Mouse (Mus musculus) forebrain, embryonic 14.5 days (tissue): Measurements from ENCODE around the gene Trim7. TPM values are rescaled to one million over a fixed set of nuclear protein-coding genes. Genes with fewer than 3 reads are reported as not detected.

Experiments
- ATAC-seq: fragments of 200-750 bp; cut with Nextera tagmentation; 2 replicates; pipeline ENCODE4 v1.8.0; 2017; ENCODE audit warnings: mild to moderate bottlenecking, moderate library complexity
- DNase-seq: peaks from one replicate; pipeline ENCODE4 v3.0.0-alpha.2; 2015; ENCODE audit warnings: low spot score
- H3K27ac ChIP-seq: fragments of 300-500 bp; sonication (generic); 2 replicates; pipeline ENCODE4 v1.5.1; 2014; ENCODE audit warnings: low read depth, mild to moderate bottlenecking, control low read depth, low read length, moderate library complexity
- H3K27me3 ChIP-seq: fragments of 300-500 bp; sonication (generic); replicated peaks from 2 replicates; pipeline ENCODE4 v1.6.1; 2014; ENCODE audit warnings: low read length, control low read depth, mixed read lengths; ENCODE audit not compliant: control insufficient read depth, insufficient read depth
- H3K36me3 ChIP-seq: fragments of 300-500 bp; sonication (generic); 2 replicates; pipeline ENCODE4 v1.6.1; 2014; ENCODE audit warnings: low read length, control low read depth; ENCODE audit not compliant: control insufficient read depth, insufficient read depth
- H3K4me1 ChIP-seq: fragments of 300-500 bp; sonication (generic); 2 replicates; pipeline ENCODE4 v1.6.1; 2014; ENCODE audit warnings: antibody characterized with exemption, low read length, control low read depth; ENCODE audit not compliant: control insufficient read depth, insufficient read depth
- H3K4me2 ChIP-seq: fragments of 300-500 bp; sonication (generic); 2 replicates; pipeline ENCODE4 v1.6.1; 2014; ENCODE audit warnings: mild to moderate bottlenecking, control low read depth, low read length
- H3K4me3 ChIP-seq: fragments of 300-500 bp; sonication (generic); 2 replicates; pipeline ENCODE4 v1.5.1; 2014; ENCODE audit warnings: low read depth, low read length, control low read depth
- H3K9ac ChIP-seq: fragments of 300-500 bp; sonication (generic); 2 replicates; pipeline ENCODE4 v1.6.1; 2014; ENCODE audit warnings: mild to moderate bottlenecking, low read length, control low read depth, moderate library complexity
- H3K9me3 ChIP-seq: fragments of 300-500 bp; sonication (generic); replicated peaks from 2 replicates; pipeline ENCODE4 v1.6.1; 2016; ENCODE audit warnings: low read length, control low read depth, mixed read lengths; ENCODE audit not compliant: control insufficient read depth
- WGBS: fragments of 180-500 bp; shearing (Covaris S2); extraction: QIAGEN DNeasy Blood & Tissue Kit; methylation state at CpG from one replicate; pipeline ENCODE4 v1.1.7; 2014; 5-methylcytosine and 5-hydroxymethylcytosine counted together
- polyA plus RNA-seq: library from polyadenylated mRNA; unstranded; fragments of >200 nt; fragmentation: Nextera tagmentation; extraction: Ambion mirVana; gene quantifications from 2 replicates; pipeline ENCODE4 v1.2.1, GENCODE M21; 2014

Gene Trim7
- polyA plus RNA-seq, 1 experiment from 2014 or later = 0.61 TPM

DNA sequence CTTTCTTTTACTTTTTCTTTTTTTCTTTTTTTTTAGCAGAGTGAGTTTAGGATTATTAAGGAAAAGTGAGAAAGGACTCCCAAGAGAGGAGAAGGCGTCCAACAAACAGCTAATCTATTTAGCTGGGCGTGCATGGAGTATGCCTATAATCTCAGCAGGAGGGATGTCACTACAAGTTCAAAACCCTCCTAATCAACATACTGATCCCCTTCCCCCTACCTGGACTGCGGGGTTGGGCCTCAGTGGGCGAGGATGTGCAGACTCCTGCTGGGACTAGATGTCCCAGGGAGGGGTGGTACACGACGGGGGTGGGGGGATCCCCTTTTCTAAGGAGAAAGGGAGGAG, 784 bp downstream of the Trim7 start:
- H3K27ac ChIP-seq = no peak overlapping the region
- H3K4me1 ChIP-seq = no peaks in the 10 kb centered on the region
- H3K9ac ChIP-seq = peak overlapping the region; percentile 35
- no peaks in the 10 kb centered on the region for H3K9me3 ChIP-seq
- no peaks in the 10 kb centered on the region for H3K36me3 ChIP-seq
- H3K27me3 ChIP-seq = no peaks in the 10 kb centered on the region; the same call in none of the 2 replicates
- WGBS = 4% methylated on average over 6 of the region's 6 CpGs
- peak overlapping the region; percentile 36 for H3K4me3 ChIP-seq
- peak; percentile 33; the same call in 1 of the 2 replicates for ATAC-seq
- DNase-seq = peak; percentile 34
- peak overlapping the region; percentile 50 for H3K4me2 ChIP-seq

DNA sequence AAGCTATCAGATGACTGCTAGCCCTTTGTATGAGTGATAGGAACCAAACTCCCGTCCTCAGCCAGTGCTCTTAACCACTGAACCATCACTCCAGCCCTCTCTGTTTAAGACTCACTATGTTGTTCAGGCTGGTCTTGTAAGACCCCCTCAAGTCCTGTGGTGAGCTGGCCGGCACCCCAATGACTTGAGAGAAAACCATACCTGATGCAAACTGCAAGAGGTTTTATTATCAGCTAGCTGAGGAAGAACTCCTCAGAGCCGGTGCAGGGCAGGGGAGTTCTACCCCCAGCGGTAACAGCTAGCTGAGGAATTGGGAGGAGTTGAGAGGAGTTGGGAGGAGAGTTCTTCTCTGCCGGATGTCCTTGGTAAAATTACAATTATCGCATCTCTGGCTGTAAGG, 2.0 kb downstream of the Trim7 start:
- WGBS = 71% methylated on average over 6 of the region's 6 CpGs
- Histone ChIP-seq H3K27me3 (no peaks in the 10 kb centered on the region; the same call in none of the 2 replicates), H3K9ac (no peak overlapping the region), H3K4me3 (no peak overlapping the region), H3K4me2 (no peak overlapping the region), H3K4me1 (no peaks in the 10 kb centered on the region), H3K27ac (no peak overlapping the region), H3K36me3 (no peaks in the 10 kb centered on the region), H3K9me3 (no peaks in the 10 kb centered on the region)
- DNase-seq = no peak
- no peak for ATAC-seq

DNA sequence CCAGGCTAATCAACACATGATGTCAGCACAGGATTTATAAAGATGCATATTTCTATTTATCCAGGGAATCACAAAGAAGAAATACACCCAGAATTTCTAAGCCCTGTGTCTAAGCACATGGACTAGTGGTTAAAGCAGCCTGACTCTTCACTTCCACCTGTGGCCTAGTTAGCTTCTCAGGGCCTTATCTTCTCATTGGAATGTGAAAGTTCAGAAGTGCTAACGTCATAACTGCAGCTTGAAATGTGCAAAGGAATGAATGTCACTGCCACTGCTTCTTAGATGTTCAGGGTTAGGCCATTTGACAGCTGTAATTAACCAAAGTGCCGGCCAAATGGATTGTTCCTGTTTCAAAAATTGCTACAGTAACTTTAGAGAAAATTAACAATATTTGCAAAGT, 4.3 kb downstream of the Trim7 start:
- no peak for ATAC-seq

DNA sequence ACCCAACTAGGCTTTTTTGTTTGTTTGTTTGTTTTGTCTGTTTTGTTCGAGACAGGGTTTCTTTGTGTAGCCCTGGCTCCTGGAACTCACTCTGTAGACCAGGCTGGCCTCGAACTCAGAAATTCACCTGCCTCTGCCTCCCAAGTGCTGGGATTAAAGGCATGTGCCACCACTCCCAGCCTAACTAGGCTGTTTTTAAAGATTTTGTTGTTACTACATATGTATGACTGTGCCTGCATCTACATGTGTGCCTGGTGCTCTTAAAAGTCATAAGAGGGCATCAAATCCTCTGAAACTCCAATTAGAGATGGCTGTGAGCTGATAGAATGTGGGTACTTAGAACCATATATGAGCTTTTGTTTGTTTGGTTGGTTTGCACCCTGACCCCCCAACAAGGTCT, 5.3 kb downstream of the Trim7 start:
- H3K9me3 ChIP-seq = no peaks in the 10 kb centered on the region
- 78% methylated on average over 2 of the region's 2 CpGs for WGBS
- H3K27ac ChIP-seq = no peak overlapping the region
- no peaks in the 10 kb centered on the region for H3K4me1 ChIP-seq
- H3K9ac ChIP-seq = no peak overlapping the region
- DNase-seq = no peak
- no peak overlapping the region for H3K4me3 ChIP-seq
- H3K27me3 ChIP-seq = 0 out of 2 replicates have a peak, but pooled peaks cover 5% of the 10 kb centered on the region
- H3K4me2 ChIP-seq = no peak overlapping the region
- ATAC-seq = no peak
- no peaks in the 10 kb centered on the region for H3K36me3 ChIP-seq

More for the DNA sequence above, 4.3 kb downstream of the Trim7 start:
- H3K9me3 ChIP-seq = no peaks in the 10 kb centered on the region
- WGBS = 77% methylated on average over 2 of the region's 2 CpGs
- H3K4me2 ChIP-seq = no peak overlapping the region
- H3K27me3 ChIP-seq = 0 out of 2 replicates have a peak, but pooled peaks cover 2% of the 10 kb centered on the region
- no peaks in the 10 kb centered on the region for H3K36me3 ChIP-seq
- H3K4me1 ChIP-seq = no peaks in the 10 kb centered on the region
- H3K27ac ChIP-seq = no peak overlapping the region
- H3K4me3 ChIP-seq = no peak overlapping the region
- no peak for DNase-seq
- H3K9ac ChIP-seq = no peak overlapping the region

DNA sequence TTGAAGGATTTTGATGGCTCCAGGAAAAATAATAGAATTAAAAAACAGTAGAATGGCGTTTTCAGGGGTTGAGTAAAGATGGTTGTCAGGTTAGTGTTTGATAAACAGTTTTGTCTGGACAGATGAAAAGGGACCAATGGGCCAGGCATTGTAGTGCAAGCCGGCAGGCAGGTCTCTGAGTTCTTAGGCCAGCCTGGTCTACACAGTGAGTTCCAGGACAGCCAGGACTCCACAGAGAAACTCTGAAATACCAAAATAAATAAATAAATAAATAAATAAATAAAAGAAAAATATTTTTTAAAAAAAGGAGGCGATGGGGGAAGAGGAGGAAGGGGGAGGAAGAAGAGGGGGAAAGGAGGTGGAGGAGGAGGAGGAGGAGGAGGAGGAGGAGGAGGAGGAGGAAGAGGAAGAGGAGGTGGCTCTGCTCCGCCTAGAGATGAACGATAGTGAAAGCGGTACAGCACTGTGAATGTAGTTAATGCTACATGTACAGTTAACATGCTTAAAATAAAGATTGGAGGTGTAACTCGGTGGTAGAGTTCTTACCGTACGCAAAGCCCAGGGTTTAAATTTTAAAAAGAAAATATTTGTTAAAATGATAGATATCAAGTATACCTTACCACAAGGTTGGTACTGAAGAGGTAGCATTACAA, 7.3 kb downstream of the Trim7 start:
- 36% methylated on average over 9 of the region's 9 CpGs for WGBS
- peaks cover 2% of the 10 kb centered on the region; the same call in 1 of the 2 replicates for H3K4me1 ChIP-seq
- ATAC-seq (no peak), DNase-seq (no peak)
- H3K9me3 ChIP-seq = no peaks in the 10 kb centered on the region
- H3K36me3 ChIP-seq = no peaks in the 10 kb centered on the region
- peak overlapping the region; percentile 56 for H3K4me2 ChIP-seq
- peak overlapping the region; percentile 56 for H3K4me3 ChIP-seq
- H3K27me3 ChIP-seq = 0 out of 2 replicates have a peak, but pooled peaks cover 5% of the 10 kb centered on the region
- H3K27ac ChIP-seq = no peak overlapping the region
- no peak overlapping the region for H3K9ac ChIP-seq

DNA sequence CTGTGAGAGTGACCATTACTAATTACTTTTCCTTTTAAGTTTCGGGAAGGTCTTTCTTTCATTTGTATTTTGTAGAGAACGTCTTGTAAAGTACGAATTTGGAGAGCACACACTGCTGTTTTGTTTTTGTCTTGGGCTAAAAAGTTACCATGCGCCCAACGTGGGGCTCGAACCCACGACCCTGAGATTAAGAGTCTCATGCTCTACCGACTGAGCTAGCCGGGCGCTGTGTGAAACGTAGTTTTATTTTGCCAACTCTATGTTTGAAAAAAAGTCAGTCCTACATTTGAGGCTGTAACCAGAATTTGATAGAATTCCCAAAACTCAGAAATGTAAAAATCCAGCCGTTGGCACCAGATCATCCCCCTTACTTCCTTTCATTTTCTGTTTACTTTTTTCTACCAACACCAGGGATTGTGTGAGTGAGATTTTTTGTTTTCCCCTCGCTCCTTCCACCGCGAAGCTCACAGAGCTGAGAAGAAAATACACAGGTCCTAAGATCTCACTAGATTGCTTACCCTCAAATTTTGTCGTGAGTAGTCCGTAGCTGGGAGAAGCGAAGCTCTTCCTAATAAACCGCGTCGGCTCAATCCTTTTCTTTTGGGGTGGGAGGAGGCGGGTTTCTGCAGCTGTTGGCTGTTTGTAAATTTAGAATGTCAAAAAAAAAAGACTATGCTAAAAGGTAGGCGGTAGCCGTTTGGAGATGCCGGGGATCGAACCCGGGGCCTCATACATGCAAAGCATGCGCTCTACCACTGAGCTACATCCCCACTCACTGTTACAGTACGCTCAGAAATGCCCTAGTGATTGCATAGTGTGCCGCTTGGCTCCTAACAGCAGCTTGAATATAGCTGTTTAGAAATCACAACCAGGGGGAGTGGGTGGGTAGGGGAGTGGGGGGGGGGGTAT, 8.0 kb downstream of the Trim7 start:
- ATAC-seq = peak; percentile 92
- peaks cover 4% of the 10 kb centered on the region; the same call in 1 of the 2 replicates for H3K4me1 ChIP-seq
- 0 out of 2 replicates have a peak, but pooled peaks cover 5% of the 10 kb centered on the region for H3K27me3 ChIP-seq
- DNase-seq = peak; percentile 93
- WGBS = under 1% methylated on average over 30 of the region's 30 CpGs
- no peaks in the 10 kb centered on the region for H3K9me3 ChIP-seq
- H3K27ac ChIP-seq = peak overlapping the region; percentile 50; the same call in 1 of the 2 replicates
- H3K36me3 ChIP-seq = no peaks in the 10 kb centered on the region
- H3K9ac ChIP-seq = peak overlapping the region; percentile 69
- peak overlapping the region; percentile 56 for H3K4me2 ChIP-seq
- peak overlapping the region; percentile 56 for H3K4me3 ChIP-seq

DNA sequence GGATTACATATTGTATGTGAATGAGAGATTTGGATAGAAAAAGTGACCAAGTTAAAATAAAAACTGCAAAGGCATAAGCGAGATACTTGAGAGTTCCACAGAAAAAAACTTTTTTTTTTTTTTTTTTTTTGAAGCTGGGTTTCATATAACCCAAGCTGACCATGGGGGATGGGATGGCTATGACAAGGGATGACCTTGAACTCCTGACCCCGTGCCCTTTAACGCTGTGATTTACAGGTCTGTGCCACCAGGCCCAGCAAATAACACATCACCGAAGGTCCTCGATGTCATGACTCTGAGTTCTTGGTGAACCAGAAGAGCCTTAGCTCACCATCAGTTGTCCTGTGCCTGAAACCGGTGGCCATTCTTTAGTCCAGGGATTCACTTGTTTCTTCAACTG, 10.0 kb downstream of the Trim7 start:
- 82% methylated on average over 6 of the region's 6 CpGs for WGBS

DNA sequence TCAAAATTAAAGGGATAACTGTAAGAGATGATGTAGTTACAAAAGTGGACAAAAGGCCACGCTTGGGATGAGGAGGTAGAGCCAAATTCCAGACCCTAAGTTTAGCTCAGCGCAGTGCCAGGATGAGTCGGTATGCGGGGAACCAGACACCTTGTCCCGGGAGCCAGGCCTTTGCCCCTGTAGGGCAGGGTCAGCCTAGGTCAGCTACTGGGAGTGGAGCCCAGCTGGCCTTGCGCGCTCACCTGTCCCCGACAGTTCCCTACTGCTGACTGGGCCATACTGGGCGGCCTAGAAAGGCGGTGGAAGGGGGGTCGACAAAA, 11.0 kb downstream of the Trim7 start:
- H3K4me1 ChIP-seq = peaks cover 4% of the 10 kb centered on the region; the same call in 1 of the 2 replicates
- WGBS = 7% methylated on average over 11 of the region's 11 CpGs
- no peak for DNase-seq
- peak overlapping the region; percentile 89 for H3K4me3 ChIP-seq
- H3K36me3 ChIP-seq = no peaks in the 10 kb centered on the region
- peak overlapping the region; percentile 77 for H3K9ac ChIP-seq
- ATAC-seq = no peak
- no peak overlapping the region for H3K27ac ChIP-seq
- no peaks in the 10 kb centered on the region for H3K9me3 ChIP-seq
- H3K27me3 ChIP-seq = 0 out of 2 replicates have a peak, but pooled peaks cover 5% of the 10 kb centered on the region
- peak overlapping the region; percentile 86 for H3K4me2 ChIP-seq

More for the DNA sequence above, 10.0 kb downstream of the Trim7 start:
- H3K27ac ChIP-seq = no peak overlapping the region
- no peak overlapping the region for H3K4me2 ChIP-seq
- no peak for DNase-seq
- no peaks in the 10 kb centered on the region for H3K9me3 ChIP-seq
- no peaks in the 10 kb centered on the region for H3K36me3 ChIP-seq
- H3K4me1 ChIP-seq = peaks cover 4% of the 10 kb centered on the region; the same call in 1 of the 2 replicates
- no peak overlapping the region for H3K9ac ChIP-seq
- no peak overlapping the region for H3K4me3 ChIP-seq
- 0 out of 2 replicates have a peak, but pooled peaks cover 5% of the 10 kb centered on the region for H3K27me3 ChIP-seq
- ATAC-seq = no peak
